23 mouse cellular contexts compared by ENCODE assay signal in genomic region chr1:176824611-176825010, GRCm38 (mm10). TPM values are rescaled to one million over a fixed set of nuclear protein-coding genes. Genes with fewer than 3 reads are reported as not detected.
A peak's percentile ranks its signal among the peaks of the same experiment; 100 is the strongest.
DNase-seq lines count a peak whose midpoint lies in the region; ATAC-seq lines count a peak whose summit lies in the region.
"Had no signal": no experiment of that assay in that cellular context is flagged by ENCODE, and none has a peak within 500 bp of the region (broad histone marks: within the 10 kb centered on the region; RNA-seq: fewer than 3 reads in every experiment).

No protein-coding gene starts in this region.

- no peaks in the 10 kb centered on the region for H3K9me3 ChIP-seq in heart, embryonic 13.5 days
- H3K9me3 ChIP-seq in heart, embryonic 12.5 days (replicated peaks): no peaks in the 10 kb centered on the region
- H3K9me3 ChIP-seq in midbrain, embryonic 11.5 days (ENCODE audit: control insufficient read depth, low read length): no peaks in the 10 kb centered on the region
- H3K9me3 ChIP-seq in midbrain, embryonic 15.5 days: no peaks in the 10 kb centered on the region
- H3K9me3 ChIP-seq: forebrain, embryonic 10.5 days; forebrain, embryonic 13.5 days; hindbrain, embryonic 12.5 days; hindbrain, embryonic 15.5 days had no signal

- H3K4me2 ChIP-seq in heart, embryonic 13.5 days: no peak overlapping the region; the same call in 1 of the 2 replicates
- no peak overlapping the region for H3K4me2 ChIP-seq in heart, embryonic 12.5 days
- no peak overlapping the region for H3K4me2 ChIP-seq in midbrain, embryonic 11.5 days
- no peak overlapping the region for H3K4me2 ChIP-seq in midbrain, embryonic 15.5 days
- H3K4me2 ChIP-seq: forebrain, embryonic 13.5 days; hindbrain, embryonic 12.5 days; hindbrain, embryonic 15.5 days had no signal

- no peak for ATAC-seq in heart, embryonic 13.5 days (ENCODE audit: extremely low read depth, insufficient number of reproducible peaks, low FRiP score, low TSS enrichment)
- ATAC-seq in heart, embryonic 12.5 days (ENCODE audit: insufficient number of reproducible peaks, low FRiP score): no peak
- no peak for ATAC-seq in midbrain, embryonic 11.5 days (ENCODE audit: low FRiP score)
- no peak for ATAC-seq in midbrain, embryonic 15.5 days (replicated peaks)
- ATAC-seq: forebrain, embryonic 13.5 days; forebrain, embryonic 16.5 days; intestine, postnatal 0 days had no signal

- H3K4me3 ChIP-seq in heart, embryonic 13.5 days: no peak overlapping the region
- no peak overlapping the region for H3K4me3 ChIP-seq in heart, embryonic 12.5 days
- no peak overlapping the region for H3K4me3 ChIP-seq in midbrain, embryonic 11.5 days (ENCODE audit: low read depth, low read length)
- H3K4me3 ChIP-seq in midbrain, embryonic 15.5 days: no peak overlapping the region
- no peak overlapping the region for H3K4me3 ChIP-seq in macrophage (ENCODE audit: inconsistent target)
- H3K4me3 ChIP-seq: forebrain, embryonic 10.5 days; forebrain, embryonic 13.5 days; hindbrain, embryonic 12.5 days; hindbrain, embryonic 15.5 days had no signal

- H3K27me3 ChIP-seq in heart, embryonic 13.5 days (replicated peaks): no peaks in the 10 kb centered on the region
- H3K27me3 ChIP-seq in heart, embryonic 12.5 days (replicated peaks): no peaks in the 10 kb centered on the region
- H3K27me3 ChIP-seq in midbrain, embryonic 11.5 days (ENCODE audit: control insufficient read depth, insufficient read depth, low read length): no peaks in the 10 kb centered on the region
- H3K27me3 ChIP-seq in midbrain, embryonic 15.5 days (replicated peaks): no peaks in the 10 kb centered on the region
- H3K27me3 ChIP-seq: forebrain, embryonic 13.5 days; hindbrain, embryonic 12.5 days; hindbrain, embryonic 15.5 days had no signal

- WGBS in heart, embryonic 13.5 days: 80% methylated on average over 6 of the region's 6 CpGs
- 78% methylated on average over 6 of the region's 6 CpGs for WGBS in heart, embryonic 12.5 days
- WGBS in midbrain, embryonic 11.5 days: 83% methylated on average over 6 of the region's 6 CpGs
- 74% methylated on average over 6 of the region's 6 CpGs for WGBS in midbrain, embryonic 15.5 days
- 95% methylated on average over 6 of the region's 6 CpGs for WGBS in macrophage (ENCODE audit: missing documents)

- H3K79me2 ChIP-seq in macrophage (ENCODE audit: inconsistent target): peaks cover 67% of the 10 kb centered on the region

- H3K4me1 ChIP-seq in heart, embryonic 13.5 days: peaks cover 58% of the 10 kb centered on the region
- peaks cover 59% of the 10 kb centered on the region for H3K4me1 ChIP-seq in heart, embryonic 12.5 days (replicated peaks)
- no peaks in the 10 kb centered on the region for H3K4me1 ChIP-seq in midbrain, embryonic 11.5 days (ENCODE audit: control insufficient read depth, insufficient read depth, low read length)
- H3K4me1 ChIP-seq in midbrain, embryonic 15.5 days: peaks cover 6% of the 10 kb centered on the region; the same call in 1 of the 2 replicates
- H3K4me1 ChIP-seq: forebrain, embryonic 10.5 days had no signal

- H3K36me3 ChIP-seq in heart, embryonic 13.5 days: peaks cover 4% of the 10 kb centered on the region
- no peaks in the 10 kb centered on the region for H3K36me3 ChIP-seq in heart, embryonic 12.5 days
- H3K36me3 ChIP-seq in midbrain, embryonic 11.5 days (ENCODE audit: control insufficient read depth, insufficient read depth, low read length): no peaks in the 10 kb centered on the region
- no peaks in the 10 kb centered on the region for H3K36me3 ChIP-seq in midbrain, embryonic 15.5 days (replicated peaks)
- no peaks in the 10 kb centered on the region for H3K36me3 ChIP-seq in macrophage (ENCODE audit: inconsistent target)
- H3K36me3 ChIP-seq: forebrain, embryonic 10.5 days; hindbrain, embryonic 15.5 days had no signal

- peak overlapping the region; percentile 16; the same call in 1 of the 2 replicates for H3K27ac ChIP-seq in heart, embryonic 13.5 days (replicated peaks)
- no peak overlapping the region for H3K27ac ChIP-seq in heart, embryonic 12.5 days (ENCODE audit: poor library complexity, severe bottlenecking)
- no peak overlapping the region for H3K27ac ChIP-seq in midbrain, embryonic 11.5 days (ENCODE audit: low read depth, low read length)
- no peak overlapping the region for H3K27ac ChIP-seq in midbrain, embryonic 15.5 days
- peak overlapping the region; percentile 96 for H3K27ac ChIP-seq in macrophage
- H3K27ac ChIP-seq: forebrain, embryonic 10.5 days; forebrain, embryonic 13.5 days; hindbrain, embryonic 12.5 days; hindbrain, embryonic 15.5 days had no signal

- no peak overlapping the region for H3K9ac ChIP-seq in heart, embryonic 13.5 days
- H3K9ac ChIP-seq in heart, embryonic 12.5 days: no peak overlapping the region
- H3K9ac ChIP-seq in midbrain, embryonic 11.5 days (ENCODE audit: low read length): no peak overlapping the region
- H3K9ac ChIP-seq in midbrain, embryonic 15.5 days: no peak overlapping the region
- H3K9ac ChIP-seq: forebrain, embryonic 13.5 days; hindbrain, embryonic 12.5 days; hindbrain, embryonic 15.5 days had no signal

- peak; percentile 81 for DNase-seq in heart, adult 11 months
- no peak for DNase-seq in heart, adult 9 months (ENCODE audit: low spot score in 2 of 2)
- peak; percentile 79 for DNase-seq in midbrain, embryonic 11.5 days (ENCODE audit: low spot score, missing footprints)
- no peak for DNase-seq in frontal cortex, postnatal 36 days (ENCODE audit: low spot score in 2 of 2)
- DNase-seq: adrenal gland, adult 2 months; adrenal gland, postnatal 14 days; cerebellum, adult 18-20 months; cerebellum, adult 9-10 months; cerebellum, postnatal 14 days; gastrocnemius, postnatal 10 days; gastrocnemius, postnatal 36 days; heart, postnatal 14 days; kidney, adult 8-10 months had no signal

RNA-seq across cellular contexts. Expression of gene Sdccag8, which starts 10.2 kb away (rescaled TPM):
- polyA plus RNA-seq in heart, embryonic 13.5 days (2015; fragmentation: Nextera tagmentation; extraction: Ambion mirVana): 8.7 and 10.6 TPM in 2 replicates
- 9.0 and 10.0 TPM in 2 replicates for polyA plus RNA-seq in heart, embryonic 12.5 days (2016; fragmentation: Nextera tagmentation; extraction: Ambion mirVana)
- polyA plus RNA-seq in midbrain, embryonic 11.5 days (2014; fragmentation: Nextera tagmentation; extraction: Ambion mirVana): 29.4 and 30.1 TPM in 2 replicates
- 27.8 and 28.2 TPM in 2 replicates for polyA plus RNA-seq in midbrain, embryonic 15.5 days (2015; fragmentation: Nextera tagmentation; extraction: Ambion mirVana)
- total RNA-seq in macrophage (2018; cell fraction: chromatin; rRNA removed): 100 to 1,000 TPM in 20 of 26 experiments, 10 to 100 TPM in 6; 19.6 to 230 (median 169) TPM
- 10 to 100 TPM; 12.2 to 27.5 (median 20.8) TPM for total RNA-seq in macrophage (2018; cell fraction: cytosol; rRNA removed)
- total RNA-seq in macrophage (2018; cell fraction: nucleus; rRNA removed): 100 to 1,000 TPM in 2 of 26 experiments, 10 to 100 TPM in 24; 12.3 to 130 (median 61.5) TPM
- polyA plus RNA-seq in macrophage (2018): 13.2 to 28.0 TPM (median 16.9 TPM) in 3 replicates

RNA-seq across cellular contexts. Expression of gene Cep170, which starts 10.7 kb away (rescaled TPM):
- 18.9 and 19.8 TPM in 2 replicates for polyA plus RNA-seq in heart, embryonic 13.5 days (2015; fragmentation: Nextera tagmentation; extraction: Ambion mirVana)
- 29.6 and 33.1 TPM in 2 replicates for polyA plus RNA-seq in heart, embryonic 12.5 days (2016; fragmentation: Nextera tagmentation; extraction: Ambion mirVana)
- polyA plus RNA-seq in midbrain, embryonic 11.5 days (2014; fragmentation: Nextera tagmentation; extraction: Ambion mirVana): 69.2 and 80.3 TPM in 2 replicates
- polyA plus RNA-seq in midbrain, embryonic 15.5 days (2015; fragmentation: Nextera tagmentation; extraction: Ambion mirVana): 133 and 138 TPM in 2 replicates
- total RNA-seq in macrophage (2018; cell fraction: chromatin; rRNA removed): 100 to 1,000 TPM in 21 of 26 experiments, 10 to 100 TPM in 5; 50.2 to 314 (median 236) TPM
- total RNA-seq in macrophage (2018; cell fraction: cytosol; rRNA removed): 10 to 100 TPM; 26.3 to 74.1 (median 57.0) TPM
- total RNA-seq in macrophage (2018; cell fraction: nucleus; rRNA removed): 100 to 1,000 TPM in 22 of 26 experiments, 10 to 100 TPM in 4; 47.9 to 313 (median 152) TPM
- 31.7 to 45.2 TPM (median 34.6 TPM) in 3 replicates for polyA plus RNA-seq in macrophage (2018)

Comparison
In these comparisons a context has a peak if more than half of its experiments do, and no peak if none do; other contexts are left out.
1. DNase-seq: peak in heart, adult 11 months (single experiment) and midbrain, embryonic 11.5 days (single experiment); none in heart, adult 9 months (0 of 2) and frontal cortex, postnatal 36 days (0 of 2).
2. H3K27ac ChIP-seq: peak in heart, embryonic 13.5 days (single experiment) and macrophage (single experiment); none in heart, embryonic 12.5 days (single experiment), midbrain, embryonic 11.5 days (single experiment) and midbrain, embryonic 15.5 days (single experiment).